Mouse (Mus musculus): ENCODE results near the gene Sorbs2. TPM values are rescaled to one million over a fixed set of nuclear protein-coding genes. Genes with fewer than 3 reads are reported as not detected.

Sorbs2 gene
- 476 and 526 TPM in 2 replicates for polyA plus RNA-seq (2014; fragmentation: Nextera tagmentation; extraction: Ambion mirVana)

- H3K27ac ChIP-seq (replicated peaks in 1 of 2; ENCODE audit: control insufficient read depth in 1 of 2, insufficient read depth in 1 of 2, low read depth in 2 of 2, low read length in 2 of 2): no peak within 1 kb of the TSS
- H3K4me2 ChIP-seq (ENCODE audit: low read length): peak within 1 kb of the TSS; percentile 57
- H3K4me3 ChIP-seq (ENCODE audit: control insufficient read depth in 1 of 2, insufficient read depth in 1 of 2, low read depth in 1 of 2, low read length in 2 of 2): peak within 1 kb of the TSS; percentile 15; a peak in 3 of 4 replicates
- H3K9me3 ChIP-seq (ENCODE audit: control insufficient read depth, low read length): no peaks in the 10 kb centered on the region
- H3K9ac ChIP-seq (ENCODE audit: low read length): peak within 1 kb of the TSS; percentile 39; the same call in 1 of the 2 replicates
- no peaks in the 10 kb centered on the region for H3K27me3 ChIP-seq (ENCODE audit: control insufficient read depth, insufficient read depth, low read length)
- WGBS: 26% methylated on average over 16 of the region's 16 CpGs
- no peak for ATAC-seq (ENCODE audit: insufficient number of reproducible peaks, insufficient read depth, low FRiP score, low read depth)
- peaks cover 2 to 5% of the 10 kb centered on the region in 2 experiments; a peak in 1 of 4 replicates for H3K4me1 ChIP-seq (ENCODE audit: control insufficient read depth in 2 of 2, insufficient read depth in 2 of 2, low read length in 2 of 2)
- no peaks in the 10 kb centered on the region for H3K36me3 ChIP-seq (ENCODE audit: control insufficient read depth, insufficient read depth, low read length)
These were observed at the start of gene Sorbs2 for GRCm38 (mm10) chr8:45507634-45508321. Sorbs2 (plus strand) TSS chr8:45507788.

- H3K9me3 ChIP-seq (ENCODE audit: control insufficient read depth, low read length): no peaks in the 10 kb centered on the region
- H3K9ac ChIP-seq (ENCODE audit: low read length): no peak overlapping the region
- no peaks in the 10 kb centered on the region for H3K4me1 ChIP-seq (ENCODE audit: control insufficient read depth in 2 of 2, insufficient read depth in 2 of 2, low read length in 2 of 2)
- no peaks in the 10 kb centered on the region for H3K36me3 ChIP-seq (ENCODE audit: control insufficient read depth, insufficient read depth, low read length)
- no peaks in the 10 kb centered on the region for H3K27me3 ChIP-seq (ENCODE audit: control insufficient read depth, insufficient read depth, low read length)
- no peak for ATAC-seq (ENCODE audit: insufficient number of reproducible peaks, insufficient read depth, low FRiP score, low read depth)
- no peak overlapping the region for H3K27ac ChIP-seq (replicated peaks in 1 of 2; ENCODE audit: control insufficient read depth in 1 of 2, insufficient read depth in 1 of 2, low read depth in 2 of 2, low read length in 2 of 2)
- no peak overlapping the region for H3K4me2 ChIP-seq (ENCODE audit: low read length)
- H3K4me3 ChIP-seq (ENCODE audit: control insufficient read depth in 1 of 2, insufficient read depth in 1 of 2, low read depth in 1 of 2, low read length in 2 of 2): no peak overlapping the region
These were observed 49.7 kb upstream of the Sorbs2 start for GRCm38 (mm10) chr8:45457874-45458273.

GRCm38 (mm10) chr8:45469006-45469405, 38.6 kb upstream of the Sorbs2 start:
- Histone ChIP-seq H3K4me1 (ENCODE audit: control insufficient read depth in 2 of 2, insufficient read depth in 2 of 2, low read length in 2 of 2) (no peaks in the 10 kb centered on the region; a peak in 1 of 4 replicates), H3K4me3 (ENCODE audit: control insufficient read depth in 1 of 2, insufficient read depth in 1 of 2, low read depth in 1 of 2, low read length in 2 of 2) (no peak overlapping the region), H3K4me2 (ENCODE audit: low read length) (no peak overlapping the region), H3K9ac (ENCODE audit: low read length) (no peak overlapping the region), H3K27ac (replicated peaks in 1 of 2; ENCODE audit: control insufficient read depth in 1 of 2, insufficient read depth in 1 of 2, low read depth in 2 of 2, low read length in 2 of 2) (no peak overlapping the region), H3K9me3 (ENCODE audit: control insufficient read depth, low read length) (no peaks in the 10 kb centered on the region), H3K36me3 (ENCODE audit: control insufficient read depth, insufficient read depth, low read length) (no peaks in the 10 kb centered on the region), H3K27me3 (ENCODE audit: control insufficient read depth, insufficient read depth, low read length) (no peaks in the 10 kb centered on the region)
- 80% methylated on average over 2 of the region's 2 CpGs for WGBS
- no peak for ATAC-seq (ENCODE audit: insufficient number of reproducible peaks, insufficient read depth, low FRiP score, low read depth)

GRCm38 (mm10) chr8:45469507-45470178, 37.9 kb upstream of the Sorbs2 start:
- WGBS: 49% methylated on average over 8 of the region's 8 CpGs
- Histone ChIP-seq H3K9me3 (ENCODE audit: control insufficient read depth, low read length) (peaks cover 1% of the 10 kb centered on the region), H3K27ac (replicated peaks in 1 of 2; ENCODE audit: control insufficient read depth in 1 of 2, insufficient read depth in 1 of 2, low read depth in 2 of 2, low read length in 2 of 2) (peak overlapping the region in 1 of 2 experiments; percentile 68; a peak in 3 of 4 replicates), H3K4me3 (ENCODE audit: control insufficient read depth in 1 of 2, insufficient read depth in 1 of 2, low read depth in 1 of 2, low read length in 2 of 2) (no peak overlapping the region), H3K9ac (ENCODE audit: low read length) (no peak overlapping the region), H3K27me3 (ENCODE audit: control insufficient read depth, insufficient read depth, low read length) (no peaks in the 10 kb centered on the region), H3K4me1 (ENCODE audit: control insufficient read depth in 2 of 2, insufficient read depth in 2 of 2, low read length in 2 of 2) (no peaks in the 10 kb centered on the region; a peak in 1 of 4 replicates), H3K36me3 (ENCODE audit: control insufficient read depth, insufficient read depth, low read length) (no peaks in the 10 kb centered on the region), H3K4me2 (ENCODE audit: low read length) (no peak overlapping the region)
- no peak for ATAC-seq (ENCODE audit: insufficient number of reproducible peaks, insufficient read depth, low FRiP score, low read depth)

GRCm38 (mm10) chr8:45480886-45481285, 26.7 kb upstream of the Sorbs2 start:
- Histone ChIP-seq H3K27ac (replicated peaks in 1 of 2; ENCODE audit: control insufficient read depth in 1 of 2, insufficient read depth in 1 of 2, low read depth in 2 of 2, low read length in 2 of 2) (no peak overlapping the region), H3K4me2 (ENCODE audit: low read length) (no peak overlapping the region), H3K4me3 (ENCODE audit: control insufficient read depth in 1 of 2, insufficient read depth in 1 of 2, low read depth in 1 of 2, low read length in 2 of 2) (no peak overlapping the region), H3K27me3 (ENCODE audit: control insufficient read depth, insufficient read depth, low read length) (no peaks in the 10 kb centered on the region), H3K9me3 (ENCODE audit: control insufficient read depth, low read length) (0 out of 2 replicates have a peak, but pooled peaks cover 5% of the 10 kb centered on the region), H3K36me3 (ENCODE audit: control insufficient read depth, insufficient read depth, low read length) (no peaks in the 10 kb centered on the region), H3K9ac (ENCODE audit: low read length) (no peak overlapping the region), H3K4me1 (ENCODE audit: control insufficient read depth in 2 of 2, insufficient read depth in 2 of 2, low read length in 2 of 2) (no peaks in the 10 kb centered on the region)
- no peak for ATAC-seq (ENCODE audit: insufficient number of reproducible peaks, insufficient read depth, low FRiP score, low read depth)
- WGBS: 39% methylated on average over 4 of the region's 4 CpGs

- WGBS: 81% methylated on average over 3 of the region's 3 CpGs
These were observed 21.3 kb upstream of the Sorbs2 start for GRCm38 (mm10) chr8:45486281-45486680.

GRCm38 (mm10) chr8:45503971-45504370, 3.6 kb upstream of the Sorbs2 start:
- ATAC-seq (ENCODE audit: insufficient number of reproducible peaks, insufficient read depth, low FRiP score, low read depth): no peak
- WGBS: 78% methylated on average over 7 of the region's 7 CpGs
- peaks cover 2 to 5% of the 10 kb centered on the region in 2 experiments; a peak in 1 of 4 replicates for H3K4me1 ChIP-seq (ENCODE audit: control insufficient read depth in 2 of 2, insufficient read depth in 2 of 2, low read length in 2 of 2)
- H3K36me3 ChIP-seq (ENCODE audit: control insufficient read depth, insufficient read depth, low read length): no peaks in the 10 kb centered on the region
- no peak overlapping the region for H3K4me3 ChIP-seq (ENCODE audit: control insufficient read depth in 1 of 2, insufficient read depth in 1 of 2, low read depth in 1 of 2, low read length in 2 of 2)
- no peaks in the 10 kb centered on the region for H3K9me3 ChIP-seq (ENCODE audit: control insufficient read depth, low read length)
- no peak overlapping the region for H3K9ac ChIP-seq (ENCODE audit: low read length)
- no peaks in the 10 kb centered on the region for H3K27me3 ChIP-seq (ENCODE audit: control insufficient read depth, insufficient read depth, low read length)
- H3K4me2 ChIP-seq (ENCODE audit: low read length): no peak overlapping the region
- H3K27ac ChIP-seq (replicated peaks in 1 of 2; ENCODE audit: control insufficient read depth in 1 of 2, insufficient read depth in 1 of 2, low read depth in 2 of 2, low read length in 2 of 2): no peak overlapping the region

More at GRCm38 (mm10) chr8:45486281-45486680, 21.3 kb upstream of the Sorbs2 start:
- H3K4me1 ChIP-seq (ENCODE audit: control insufficient read depth in 2 of 2, insufficient read depth in 2 of 2, low read length in 2 of 2): no peaks in the 10 kb centered on the region
- H3K27ac ChIP-seq (replicated peaks in 1 of 2; ENCODE audit: control insufficient read depth in 1 of 2, insufficient read depth in 1 of 2, low read depth in 2 of 2, low read length in 2 of 2): no peak overlapping the region
- H3K9ac ChIP-seq (ENCODE audit: low read length): no peak overlapping the region
- no peaks in the 10 kb centered on the region for H3K27me3 ChIP-seq (ENCODE audit: control insufficient read depth, insufficient read depth, low read length)
- no peaks in the 10 kb centered on the region for H3K9me3 ChIP-seq (ENCODE audit: control insufficient read depth, low read length)
- no peak overlapping the region for H3K4me3 ChIP-seq (ENCODE audit: control insufficient read depth in 1 of 2, insufficient read depth in 1 of 2, low read depth in 1 of 2, low read length in 2 of 2)
- H3K4me2 ChIP-seq (ENCODE audit: low read length): no peak overlapping the region
- no peak for ATAC-seq (ENCODE audit: insufficient number of reproducible peaks, insufficient read depth, low FRiP score, low read depth)
- no peaks in the 10 kb centered on the region for H3K36me3 ChIP-seq (ENCODE audit: control insufficient read depth, insufficient read depth, low read length)
